In genomic region chr19:24153266-24154023, GRCm38 (mm10) we compare ENCODE assay signal across 8 mouse cellular contexts.
A peak's percentile ranks its signal among the peaks of the same experiment; 100 is the strongest.
DNase-seq lines count a peak whose midpoint lies in the region; ATAC-seq lines count a peak whose summit lies in the region.

No protein-coding gene starts in this region.

- no peak overlapping the region for H3K4me3 ChIP-seq in hindbrain, embryonic 10.5 days
- no peak overlapping the region for H3K4me3 ChIP-seq in hindbrain, embryonic 12.5 days
- no peak overlapping the region for H3K4me3 ChIP-seq in embryonic facial prominence, embryonic 10.5 days

- H3K9me3 ChIP-seq in hindbrain, embryonic 10.5 days, result no peaks in the 10 kb centered on the region
- no peaks in the 10 kb centered on the region for H3K9me3 ChIP-seq in hindbrain, embryonic 12.5 days (replicated peaks)
- H3K9me3 ChIP-seq in embryonic facial prominence, embryonic 10.5 days, result no peaks in the 10 kb centered on the region

- ATAC-seq in hindbrain, embryonic 12.5 days (ENCODE audit: low FRiP score), result no peak
- ATAC-seq in granulocyte monocyte progenitor cell, adult 5-6 weeks (replicated peaks; ENCODE audit: poor library complexity, severe bottlenecking), result no peak; the same call in 1 of the 2 replicates

- no peak overlapping the region for H3K27ac ChIP-seq in hindbrain, embryonic 10.5 days
- no peak overlapping the region for H3K27ac ChIP-seq in hindbrain, embryonic 12.5 days
- no peak overlapping the region for H3K27ac ChIP-seq in embryonic facial prominence, embryonic 10.5 days (replicated peaks)

- no peak overlapping the region for H3K9ac ChIP-seq in hindbrain, embryonic 12.5 days

- H3K4me1 ChIP-seq in hindbrain, embryonic 10.5 days (replicated peaks), result peaks cover 5% of the 10 kb centered on the region
- H3K4me1 ChIP-seq in hindbrain, embryonic 12.5 days, result peaks cover 7% of the 10 kb centered on the region; the same call in 1 of the 2 replicates
- H3K4me1 ChIP-seq in embryonic facial prominence, embryonic 10.5 days, result peaks cover 10% of the 10 kb centered on the region; the same call in 1 of the 2 replicates

- H3K36me3 ChIP-seq in hindbrain, embryonic 10.5 days, result peaks cover 4% of the 10 kb centered on the region
- H3K36me3 ChIP-seq in hindbrain, embryonic 12.5 days, result no peaks in the 10 kb centered on the region
- peaks cover 5% of the 10 kb centered on the region for H3K36me3 ChIP-seq in embryonic facial prominence, embryonic 10.5 days (replicated peaks)

- no peak overlapping the region for H3K4me2 ChIP-seq in hindbrain, embryonic 12.5 days (replicated peaks)

- peak; percentile 41 for DNase-seq in hindbrain, embryonic 10.5 days (ENCODE audit: low spot score)
- DNase-seq in 3T3-L1 (ENCODE audit: low read depth, low spot score) (peak; percentile 83), NIH3T3 (ENCODE audit: low read depth) (peak; percentile 87)
- DNase-seq in embryonic facial prominence, embryonic 10.5 days (ENCODE audit: low spot score), result peak; percentile 43
- peak; percentile 66 to 72 for DNase-seq in kidney, postnatal 36 days
- DNase-seq in natural killer cell, adult 2 months (ENCODE audit: low spot score in 2 of 2), result peak; percentile 28

- WGBS in hindbrain, embryonic 10.5 days, result 58% methylated on average over 9 of the region's 9 CpGs
- WGBS in hindbrain, embryonic 12.5 days, result 58% methylated on average over 9 of the region's 9 CpGs
- 59% methylated on average over 9 of the region's 9 CpGs for WGBS in embryonic facial prominence, embryonic 10.5 days

- H3K27me3 ChIP-seq in hindbrain, embryonic 10.5 days (ENCODE audit: insufficient read depth, poor library complexity, severe bottlenecking), result no peaks in the 10 kb centered on the region
- H3K27me3 ChIP-seq in hindbrain, embryonic 12.5 days, result no peaks in the 10 kb centered on the region
- no peaks in the 10 kb centered on the region for H3K27me3 ChIP-seq in embryonic facial prominence, embryonic 10.5 days (replicated peaks; ENCODE audit: low read depth, poor library complexity, severe bottlenecking)

Comparison
In these comparisons a context has a peak if more than half of its experiments do, and no peak if none do; other contexts are left out.
1. DNase-seq: peak in every context shown above with its lines; median percentile 87 in NIH3T3; 83 in 3T3-L1; 69 in kidney, postnatal 36 days; 43 in embryonic facial prominence, embryonic 10.5 days; 41 in hindbrain, embryonic 10.5 days; 28 in natural killer cell, adult 2 months.